Mouse (Mus musculus) olfactory bulb, adult 2 months (tissue): Measurements from ENCODE around the gene Isca2.

Experiments used
- CTCF ChIP-seq: fragments of 200-500 bp; IDR thresholded peaks from 2 replicates; pipeline ENCODE4 v1.5.1; 2012; ENCODE audit warnings: low read depth, mild to moderate bottlenecking, low read length, moderate library complexity; ENCODE audit not compliant: insufficient read depth
- POLR2A ChIP-seq: fragments of 200-500 bp; IDR thresholded peaks from 2 replicates; pipeline ENCODE4 v1.6.1; 2012; ENCODE audit warnings: mild to moderate bottlenecking, low read depth, low read length, moderate library complexity; ENCODE audit not compliant: insufficient read depth

DNA sequence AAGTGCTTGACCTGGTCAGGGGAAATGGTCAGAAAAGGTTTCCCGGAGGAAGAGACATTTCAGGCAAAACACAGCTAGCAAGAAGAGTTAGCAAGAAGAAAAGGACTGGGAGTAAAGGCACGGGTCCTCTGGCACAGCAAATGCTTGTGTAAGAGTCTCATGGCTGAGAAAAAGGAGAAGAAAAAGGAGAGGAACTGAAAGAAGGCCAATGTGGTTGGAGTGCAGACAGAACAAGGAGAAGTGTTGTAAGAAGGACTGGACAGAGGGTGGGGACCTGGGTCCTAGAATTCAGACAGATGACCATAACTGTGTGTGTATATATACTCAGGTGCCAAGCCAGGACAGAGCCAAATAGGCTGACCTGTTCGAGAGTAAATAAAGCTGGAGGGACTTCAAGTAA is 24.9 kb upstream of the Isca2 start:
- TF ChIP-seq CTCF (no peak), POLR2A (no peak)
